Mouse (Mus musculus): Measurements from ENCODE around the gene Hadh.

- TF ChIP-seq CTCF (IDR thresholded peaks at IDR 0.05; ENCODE audit: low read depth, low read length) = no peak
- TF ChIP-seq POLR2A (IDR thresholded peaks at IDR 0.05; ENCODE audit: insufficient read depth, low read length) = no peak
- TF ChIP-seq EP300 (IDR thresholded peaks at IDR 0.05; ENCODE audit: insufficient read depth, low read depth, low read length) = no peak
Measured at GRCm38 (mm10) chr3:131255399-131255981, 16.4 kb downstream of the Hadh start.
